Mouse (Mus musculus): ENCODE data around the gene Zfp426.

DNA sequence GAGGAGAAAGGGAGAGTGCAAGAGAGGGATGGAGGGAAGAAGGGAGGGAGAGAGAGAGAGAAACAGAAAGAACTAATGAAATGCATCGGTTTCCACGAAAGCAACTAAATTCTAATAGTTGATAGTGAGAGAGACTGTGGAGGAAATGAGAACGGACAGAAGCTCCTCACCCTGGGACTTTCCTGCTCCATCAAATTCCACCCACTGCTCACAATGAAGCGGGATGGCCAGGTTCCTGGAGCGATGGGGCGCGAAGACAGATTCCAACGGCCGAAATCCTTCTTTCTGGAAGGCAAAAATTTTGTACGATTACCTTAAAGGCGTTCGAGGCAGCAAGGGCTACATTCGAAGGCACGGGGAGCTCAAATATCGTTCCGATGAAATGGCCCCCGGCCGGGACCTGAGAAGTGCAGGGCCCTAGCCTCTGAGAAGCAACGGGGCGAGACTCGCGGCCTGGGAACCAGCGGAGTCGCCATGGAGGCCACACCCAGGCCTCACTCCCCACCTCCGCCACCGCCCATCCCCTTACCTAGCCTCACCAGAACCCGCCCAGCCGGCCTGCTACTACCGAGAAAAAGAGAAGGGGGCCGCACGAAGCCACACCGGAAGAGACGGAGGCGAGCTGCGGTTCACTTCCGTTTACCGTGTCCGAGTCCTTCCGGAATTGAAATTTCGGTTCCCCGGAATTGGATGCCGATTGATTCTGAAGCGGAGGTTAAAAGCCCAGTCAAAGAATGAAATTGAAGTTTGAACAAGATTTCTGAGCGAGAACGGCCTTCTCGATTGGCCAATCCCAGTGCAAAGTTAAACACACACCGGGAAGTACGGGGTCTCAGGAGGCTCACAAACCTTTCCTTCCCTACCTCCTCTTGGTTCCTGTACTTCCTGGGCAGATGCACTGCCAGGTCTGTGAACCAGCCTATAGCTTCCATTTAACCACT lies 32.9 kb downstream of the Zfp426 start, which contains the start of gene Zfp26:
- TF ChIP-seq CTCF (conservative IDR thresholded peaks at IDR 0.05; ENCODE audit: insufficient read depth, insufficient read length, low read depth, low read length) (no peak), POLR2A (IDR thresholded peaks at IDR 0.05; ENCODE audit: low read depth, low read length) (no peak)
